Mouse (Mus musculus) intestine, embryonic 14.5 days (tissue): ENCODE results near the gene Eif3i. TPM values are rescaled to one million over a fixed set of nuclear protein-coding genes. Genes with fewer than 3 reads are reported as not detected.

ENCODE experiments used
- ATAC-seq: fragments of 200-750 bp; cut with Nextera tagmentation; replicated peaks from 2 replicates; pipeline ENCODE4 v1.8.0; 2017; ENCODE audit warnings: low read depth, moderate number of reproducible peaks, moderate TSS enrichment, moderate library complexity; ENCODE audit not compliant: low FRiP score, low TSS enrichment
- DNase-seq: peaks from one replicate; pipeline ENCODE4 v3.0.0-alpha.2; 2018; ENCODE audit warnings: low spot score
- H3K27ac ChIP-seq: fragments of 300-500 bp; sonication (generic); 2 replicates; pipeline ENCODE4 v1.5.1; 2014; ENCODE audit warnings: low read depth, mild to moderate bottlenecking, control low read depth
- H3K27me3 ChIP-seq: fragments of 300-500 bp; sonication (generic); replicated peaks from 2 replicates; pipeline ENCODE4 v1.6.1; 2014; ENCODE audit warnings: low read length, control low read depth; ENCODE audit not compliant: control insufficient read depth, insufficient read depth
- H3K36me3 ChIP-seq: fragments of 300-500 bp; sonication (generic); 2 replicates; pipeline ENCODE4 v1.6.1; 2014; ENCODE audit warnings: low read length, control low read depth; ENCODE audit not compliant: control insufficient read depth, insufficient read depth
- H3K4me1 ChIP-seq: fragments of 300-500 bp; sonication (generic); replicated peaks from 2 replicates; pipeline ENCODE4 v1.6.1; 2014; ENCODE audit warnings: low read length, control low read depth, mixed read lengths; ENCODE audit not compliant: control insufficient read depth, insufficient read depth
- H3K4me2 ChIP-seq: fragments of 300-500 bp; sonication (generic); 2 replicates; pipeline ENCODE4 v1.6.1; 2014; ENCODE audit warnings: low read length
- H3K4me3 ChIP-seq: fragments of 300-500 bp; sonication (generic); 2 replicates; pipeline ENCODE4 v1.5.1; 2014; ENCODE audit warnings: low read depth, low read length, control low read depth, mixed read lengths
- H3K9ac ChIP-seq: fragments of 300-500 bp; sonication (generic); 2 replicates; pipeline ENCODE4 v1.6.1; 2014; ENCODE audit warnings: mild to moderate bottlenecking, low read length
- H3K9me3 ChIP-seq: fragments of 300-500 bp; sonication (generic); 2 replicates; pipeline ENCODE4 v1.6.1; 2016; ENCODE audit warnings: low read length, control low read depth; ENCODE audit not compliant: control insufficient read depth
- WGBS: fragments of 180-500 bp; shearing (Covaris S2); extraction: QIAGEN DNeasy Blood & Tissue Kit; methylation state at CpG from one replicate; pipeline ENCODE4 v1.1.7; 2014; 5-methylcytosine and 5-hydroxymethylcytosine counted together
- polyA plus RNA-seq: library from polyadenylated mRNA; unstranded; fragments of >200 nt; fragmentation: Nextera tagmentation; extraction: Ambion mirVana; gene quantifications from 2 replicates; pipeline ENCODE4 v1.2.1, GENCODE M21; 2014

The Eif3i gene
- polyA plus RNA-seq, 1 experiment from 2014 or later: 356 TPM

DNA sequence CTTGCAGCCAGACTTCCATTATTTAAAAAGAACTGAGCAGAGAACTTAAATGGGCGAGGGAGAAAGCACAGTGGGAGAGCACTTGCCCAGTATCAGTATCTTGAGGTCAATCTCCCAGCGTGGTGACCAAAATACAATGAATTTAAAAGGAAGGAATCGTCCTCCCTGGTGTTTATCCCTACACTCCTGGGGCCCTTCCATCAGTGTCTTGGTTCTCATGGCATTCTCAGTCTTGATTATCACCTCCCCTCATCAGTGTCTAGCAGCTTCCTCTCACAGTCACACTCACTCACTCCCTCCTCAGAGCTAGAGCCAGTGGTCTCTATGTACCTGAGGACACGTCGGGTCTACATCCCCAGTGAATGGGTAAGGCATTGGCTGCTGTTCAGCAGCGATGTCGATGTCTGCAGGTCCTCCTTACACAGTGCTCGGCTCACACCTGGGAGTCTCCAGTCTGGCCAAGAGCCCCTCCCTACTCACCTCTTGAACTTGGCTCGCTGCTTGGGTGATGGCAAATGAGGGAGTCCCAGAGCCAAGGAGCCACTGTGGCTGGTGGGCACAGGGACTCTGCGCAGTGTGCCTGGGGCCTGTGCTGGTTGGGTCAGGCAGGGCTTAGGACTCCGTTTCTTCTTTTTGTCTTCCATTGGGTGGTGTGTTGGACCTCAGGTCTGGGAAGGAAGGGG is 21.8 kb upstream of the Eif3i start:
- Histone ChIP-seq H3K9me3 (no peaks in the 10 kb centered on the region), H3K4me3 (no peak overlapping the region), H3K36me3 (peaks cover 10% of the 10 kb centered on the region), H3K27ac (no peak overlapping the region), H3K4me2 (peak overlapping the region; percentile 83; the same call in 1 of the 2 replicates), H3K4me1 (peaks cover 29% of the 10 kb centered on the region), H3K27me3 (no peaks in the 10 kb centered on the region), H3K9ac (no peak overlapping the region)
- ATAC-seq (no peak), DNase-seq (no peak)
- 81% methylated on average over 11 of the region's 11 CpGs for WGBS

DNA sequence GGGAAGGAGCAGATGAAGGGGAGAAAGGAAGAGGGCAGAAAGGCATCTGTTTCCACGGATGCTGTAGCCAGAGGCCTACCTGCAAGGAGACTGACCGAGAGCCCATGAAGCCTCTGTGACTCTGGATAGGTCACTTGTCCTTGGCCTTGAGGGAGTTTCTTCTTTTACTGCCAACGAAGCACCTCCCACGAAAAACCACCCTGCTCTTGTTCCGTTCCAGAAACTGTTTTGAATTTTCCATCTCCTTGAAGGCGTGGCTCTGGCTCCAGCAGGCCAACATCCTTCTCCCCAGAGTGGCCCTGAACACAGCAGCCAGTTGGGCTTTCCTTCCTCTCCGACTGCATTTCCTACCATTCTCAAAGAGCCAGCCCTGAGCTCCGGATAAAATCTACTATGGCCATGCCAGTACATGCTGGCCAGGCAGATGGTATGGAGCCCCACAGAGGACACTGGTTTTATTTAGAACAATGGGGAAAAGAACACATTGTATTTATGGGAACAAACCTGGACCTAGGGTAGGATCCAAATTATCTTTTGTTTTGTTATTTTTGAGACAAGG is 20.9 kb upstream of the Eif3i start:
- 79% methylated on average over 8 of the region's 8 CpGs for WGBS
- no peak for ATAC-seq

GRCm38 (mm10) chr4:129620419-129621282 is 20.2 kb upstream of the Eif3i start:
- H3K9me3 ChIP-seq: no peaks in the 10 kb centered on the region
- WGBS: 85% methylated on average over 11 of the region's 11 CpGs
- no peak overlapping the region for H3K9ac ChIP-seq
- H3K4me1 ChIP-seq: peaks cover 28% of the 10 kb centered on the region
- H3K27me3 ChIP-seq: no peaks in the 10 kb centered on the region
- no peak overlapping the region for H3K27ac ChIP-seq
- ATAC-seq (no peak), DNase-seq (no peak)
- no peak overlapping the region for H3K4me3 ChIP-seq
- H3K4me2 ChIP-seq: no peak overlapping the region
- peaks cover 19% of the 10 kb centered on the region for H3K36me3 ChIP-seq

More for the DNA sequence above, 20.9 kb upstream of the Eif3i start:
- Histone ChIP-seq H3K9ac (no peak overlapping the region), H3K36me3 (peaks cover 11% of the 10 kb centered on the region), H3K9me3 (no peaks in the 10 kb centered on the region), H3K4me1 (peaks cover 29% of the 10 kb centered on the region), H3K27ac (no peak overlapping the region), H3K4me2 (no peak overlapping the region), H3K4me3 (no peak overlapping the region), H3K27me3 (no peaks in the 10 kb centered on the region)
- no peak for DNase-seq

GRCm38 (mm10) chr4:129618786-129619691 is 18.6 kb upstream of the Eif3i start, which contains the start of gene Iqcc:
Gene Iqcc (minus strand): TSS chr4:129619099.
- Histone ChIP-seq H3K9ac (peak within 1 kb of the TSS; percentile 83), H3K4me3 (peak within 1 kb of the TSS; percentile 77), H3K9me3 (no peaks in the 10 kb centered on the region), H3K27me3 (no peaks in the 10 kb centered on the region), H3K4me1 (peaks cover 16% of the 10 kb centered on the region), H3K4me2 (peak within 1 kb of the TSS; percentile 87), H3K27ac (peak within 1 kb of the TSS; percentile 82), H3K36me3 (peaks cover 19% of the 10 kb centered on the region)
- ATAC-seq (peak; percentile 88), DNase-seq (peak; percentile 92)
- 5% methylated on average over 43 of the region's 44 CpGs for WGBS

DNA sequence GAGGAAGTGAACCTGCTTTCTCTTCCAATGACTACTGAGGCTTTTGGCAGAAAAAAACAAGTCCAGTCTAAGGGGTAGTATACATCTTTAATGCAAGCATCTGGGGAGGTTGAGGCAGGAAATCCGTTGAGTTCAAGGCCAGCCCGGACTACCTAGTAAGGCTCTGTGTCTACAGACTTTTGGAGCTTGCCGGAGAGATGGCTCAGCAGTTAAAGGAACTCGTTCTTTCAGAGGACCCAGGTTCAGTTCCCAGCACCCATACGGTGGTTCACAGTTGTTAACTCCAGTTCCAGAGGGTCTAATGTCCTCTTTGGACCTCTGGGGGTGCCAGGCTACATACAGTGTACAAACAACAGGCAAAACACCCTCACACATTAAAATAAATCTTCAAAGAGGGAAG is 17.6 kb upstream of the Eif3i start:
- Histone ChIP-seq H3K27ac (0 out of 2 replicates have a peak overlapping the region, but pooled peaks have one; percentile 71), H3K4me1 (peaks cover 13% of the 10 kb centered on the region), H3K9ac (peak overlapping the region; percentile 83), H3K4me3 (peak overlapping the region; percentile 77), H3K9me3 (no peaks in the 10 kb centered on the region), H3K36me3 (peaks cover 19% of the 10 kb centered on the region), H3K27me3 (no peaks in the 10 kb centered on the region), H3K4me2 (peak overlapping the region; percentile 87)
- DNase-seq (no peak), ATAC-seq (no peak)
- 94% methylated on average over 5 of the region's 5 CpGs for WGBS

DNA sequence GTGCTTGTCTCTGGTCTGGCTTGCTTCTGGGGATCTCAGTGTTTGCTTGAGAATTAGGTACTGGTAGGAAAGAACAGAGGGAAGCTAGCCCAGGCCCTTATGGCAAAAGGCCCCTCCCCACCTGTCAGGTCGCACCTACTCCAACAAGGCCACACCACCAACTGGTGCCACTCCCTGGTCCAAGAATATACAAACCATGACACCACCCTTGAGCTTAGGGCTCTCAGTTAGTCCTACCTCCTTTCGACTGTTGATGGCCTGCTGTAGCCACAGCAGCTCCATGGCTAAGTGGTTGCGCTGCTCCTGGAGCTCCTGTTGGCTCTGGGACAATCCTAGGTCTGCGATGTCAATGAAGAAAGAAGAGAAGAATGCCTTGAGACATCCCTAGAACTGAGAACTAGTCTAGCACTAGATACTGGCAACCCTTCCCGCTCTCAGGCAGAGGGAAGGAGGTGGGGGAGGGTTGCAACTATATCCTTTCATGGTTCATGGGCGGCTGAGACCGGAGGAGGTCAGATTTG is 16.7 kb upstream of the Eif3i start:
- Histone ChIP-seq H3K36me3 (peaks cover 19% of the 10 kb centered on the region), H3K4me1 (peaks cover 6% of the 10 kb centered on the region), H3K9ac (no peak overlapping the region), H3K9me3 (no peaks in the 10 kb centered on the region), H3K4me3 (no peak overlapping the region), H3K4me2 (no peak overlapping the region), H3K27me3 (no peaks in the 10 kb centered on the region), H3K27ac (no peak overlapping the region)
- DNase-seq (no peak), ATAC-seq (no peak)
- 95% methylated on average over 7 of the region's 7 CpGs for WGBS

DNA sequence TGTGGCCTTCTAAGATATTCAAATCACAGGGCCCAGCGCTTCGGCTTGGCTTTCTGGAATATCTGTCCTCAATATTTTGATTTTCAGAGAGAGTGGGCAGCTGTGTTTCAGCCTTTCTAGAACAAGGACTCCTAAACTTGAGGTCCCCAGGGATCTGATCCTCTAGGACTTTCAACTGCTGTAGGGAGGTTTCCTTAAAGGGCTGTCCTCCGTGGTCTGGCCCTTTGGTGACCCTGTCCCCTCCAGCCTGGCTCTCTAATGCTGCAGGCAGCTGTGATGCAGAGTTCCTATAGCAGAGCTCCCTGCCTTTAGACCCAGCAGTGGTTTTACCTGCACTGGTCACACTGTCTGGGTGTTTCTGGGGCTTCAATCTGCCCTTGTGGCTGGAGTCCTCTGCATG is 16.2 kb upstream of the Eif3i start:
- Histone ChIP-seq H3K36me3 (peaks cover 19% of the 10 kb centered on the region), H3K27me3 (no peaks in the 10 kb centered on the region), H3K9me3 (no peaks in the 10 kb centered on the region), H3K4me3 (no peak overlapping the region), H3K4me2 (no peak overlapping the region), H3K27ac (no peak overlapping the region), H3K9ac (no peak overlapping the region), H3K4me1 (peaks cover 6% of the 10 kb centered on the region)
- ATAC-seq (no peak), DNase-seq (no peak)
- WGBS: 96% methylated on average over 3 of the region's 3 CpGs
